Mouse (Mus musculus): Measurements from ENCODE around the gene Hist1h2bg. TPM values are rescaled to one million over a fixed set of nuclear protein-coding genes. Genes with fewer than 3 reads are reported as not detected.

The Hist1h2bg gene
- polyA plus RNA-seq (2015; fragmentation: Nextera tagmentation; extraction: Ambion mirVana), result 2.8 TPM in 2 replicates

- Histone ChIP-seq H3K4me2 (peak within 1 kb of the TSS; percentile 74), H3K27ac (peak within 1 kb of the TSS; percentile 96), H3K4me3 (peak within 1 kb of the TSS; percentile 50), H3K36me3 (no peaks in the 10 kb centered on the region), H3K27me3 (no peaks in the 10 kb centered on the region), H3K9me3 (no peaks in the 10 kb centered on the region), H3K9ac (peak within 1 kb of the TSS; percentile 81), H3K4me1 (replicated peaks) (peaks cover 28% of the 10 kb centered on the region)
- peak; percentile 92 for ATAC-seq (ENCODE audit: low FRiP score)
- under 1% methylated on average over 18 of the region's 18 CpGs for WGBS
Measured at GRCm38 (mm10) chr13:23571022-23571503, at the start of gene Hist1h2bg, which contains the start of gene Hist1h2ae. Gene Hist1h2bg (plus strand): TSS chr13:23571396. Gene Hist1h2ae (minus strand): TSS chr13:23571220.

- Histone ChIP-seq H3K4me1 (replicated peaks) (peaks cover 11% of the 10 kb centered on the region), H3K4me3 (0 out of 2 replicates have a peak overlapping the region, but pooled peaks have one; percentile 2), H3K9me3 (no peaks in the 10 kb centered on the region), H3K4me2 (peak overlapping the region; percentile 15), H3K9ac (no peak overlapping the region), H3K36me3 (no peaks in the 10 kb centered on the region), H3K27me3 (no peaks in the 10 kb centered on the region), H3K27ac (no peak overlapping the region)
- no peak for ATAC-seq (ENCODE audit: low FRiP score)
- 1% methylated on average over 14 of the region's 14 CpGs for WGBS
Measured at GRCm38 (mm10) chr13:23521703-23522102, 49.5 kb upstream of the Hist1h2bg start.

GRCm38 (mm10) chr13:23523976-23524375 is 47.2 kb upstream of the Hist1h2bg start:
- Histone ChIP-seq H3K4me1 (replicated peaks) (peaks cover 18% of the 10 kb centered on the region), H3K4me3 (no peak overlapping the region), H3K36me3 (no peaks in the 10 kb centered on the region), H3K27me3 (no peaks in the 10 kb centered on the region), H3K4me2 (no peak overlapping the region), H3K9me3 (no peaks in the 10 kb centered on the region), H3K27ac (no peak overlapping the region), H3K9ac (no peak overlapping the region)
- WGBS, result 38% methylated on average over 5 of the region's 5 CpGs
- no peak for ATAC-seq (ENCODE audit: low FRiP score)

- H3K4me3 ChIP-seq, result no peak overlapping the region
- no peaks in the 10 kb centered on the region for H3K9me3 ChIP-seq
- no peak overlapping the region for H3K4me2 ChIP-seq
- ATAC-seq (ENCODE audit: low FRiP score), result peak; percentile 47; the same call in 1 of the 2 replicates
- H3K36me3 ChIP-seq, result no peaks in the 10 kb centered on the region
- H3K4me1 ChIP-seq (replicated peaks), result peaks cover 18% of the 10 kb centered on the region
- H3K27ac ChIP-seq, result no peak overlapping the region
- H3K27me3 ChIP-seq, result no peaks in the 10 kb centered on the region
- H3K9ac ChIP-seq, result no peak overlapping the region
- WGBS, result 8% methylated on average over 5 of the region's 5 CpGs
Measured at GRCm38 (mm10) chr13:23524654-23525053, 46.5 kb upstream of the Hist1h2bg start.

GRCm38 (mm10) chr13:23525901-23526300 is 45.3 kb upstream of the Hist1h2bg start:
- no peak overlapping the region for H3K27ac ChIP-seq
- H3K4me1 ChIP-seq (replicated peaks), result peaks cover 18% of the 10 kb centered on the region
- ATAC-seq (ENCODE audit: low FRiP score), result no peak
- H3K4me3 ChIP-seq, result peak overlapping the region; percentile 50
- H3K4me2 ChIP-seq, result peak overlapping the region; percentile 51
- 0 out of 2 replicates have a peak overlapping the region, but pooled peaks have one; percentile 9 for H3K9ac ChIP-seq
- H3K27me3 ChIP-seq, result no peaks in the 10 kb centered on the region
- no peaks in the 10 kb centered on the region for H3K36me3 ChIP-seq
- 2% methylated on average over 10 of the region's 10 CpGs for WGBS
- H3K9me3 ChIP-seq, result no peaks in the 10 kb centered on the region

- H3K9ac ChIP-seq, result peak overlapping the region; percentile 69
- peaks cover 18% of the 10 kb centered on the region for H3K4me1 ChIP-seq (replicated peaks)
- H3K27ac ChIP-seq, result peak overlapping the region; percentile 79
- WGBS, result under 1% methylated on average over 17 of the region's 17 CpGs
- peak overlapping the region; percentile 51 for H3K4me2 ChIP-seq
- no peaks in the 10 kb centered on the region for H3K27me3 ChIP-seq
- 0 out of 2 replicates have a peak, but pooled peaks have one; percentile 36 for ATAC-seq (ENCODE audit: low FRiP score)
- peak overlapping the region; percentile 50 for H3K4me3 ChIP-seq
- no peaks in the 10 kb centered on the region for H3K9me3 ChIP-seq
- H3K36me3 ChIP-seq, result no peaks in the 10 kb centered on the region
Measured at GRCm38 (mm10) chr13:23526312-23526711, 44.9 kb upstream of the Hist1h2bg start.

- Histone ChIP-seq H3K4me3 (no peak overlapping the region), H3K4me1 (replicated peaks) (peaks cover 36% of the 10 kb centered on the region), H3K4me2 (peak overlapping the region; percentile 13; the same call in 1 of the 2 replicates), H3K27me3 (no peaks in the 10 kb centered on the region), H3K36me3 (no peaks in the 10 kb centered on the region), H3K27ac (no peak overlapping the region), H3K9me3 (no peaks in the 10 kb centered on the region), H3K9ac (no peak overlapping the region)
- 67% methylated on average over 5 of the region's 5 CpGs for WGBS
- ATAC-seq (ENCODE audit: low FRiP score), result no peak
Measured at GRCm38 (mm10) chr13:23529005-23529404, 42.2 kb upstream of the Hist1h2bg start.

- Histone ChIP-seq H3K4me1 (replicated peaks) (peaks cover 42% of the 10 kb centered on the region), H3K36me3 (no peaks in the 10 kb centered on the region), H3K27ac (peak overlapping the region; percentile 96; the same call in 1 of the 2 replicates), H3K4me2 (peak overlapping the region; percentile 74), H3K4me3 (peak overlapping the region; percentile 51), H3K27me3 (no peaks in the 10 kb centered on the region), H3K9me3 (no peaks in the 10 kb centered on the region), H3K9ac (peak overlapping the region; percentile 83)
- WGBS, result 32% methylated on average over 2 of the region's 2 CpGs
- no peak for ATAC-seq (ENCODE audit: low FRiP score)
Measured at GRCm38 (mm10) chr13:23529480-23530165, 41.6 kb upstream of the Hist1h2bg start.

GRCm38 (mm10) chr13:23530181-23530900 is 40.9 kb upstream of the Hist1h2bg start:
- peak overlapping the region; percentile 51 for H3K4me3 ChIP-seq
- H3K9me3 ChIP-seq, result no peaks in the 10 kb centered on the region
- H3K9ac ChIP-seq, result peak overlapping the region; percentile 83
- ATAC-seq (ENCODE audit: low FRiP score), result no peak
- no peaks in the 10 kb centered on the region for H3K36me3 ChIP-seq
- H3K27ac ChIP-seq, result peak overlapping the region; percentile 96
- peak overlapping the region; percentile 74 for H3K4me2 ChIP-seq
- WGBS, result under 1% methylated on average over 20 of the region's 20 CpGs
- no peaks in the 10 kb centered on the region for H3K27me3 ChIP-seq
- H3K4me1 ChIP-seq (replicated peaks), result peaks cover 45% of the 10 kb centered on the region

- Histone ChIP-seq H3K27me3 (no peaks in the 10 kb centered on the region), H3K36me3 (no peaks in the 10 kb centered on the region), H3K4me1 (replicated peaks) (peaks cover 45% of the 10 kb centered on the region), H3K9ac (peak within 1 kb of the TSS; percentile 83), H3K27ac (peak within 1 kb of the TSS; percentile 96), H3K4me3 (peak within 1 kb of the TSS; percentile 51), H3K9me3 (no peaks in the 10 kb centered on the region), H3K4me2 (peak within 1 kb of the TSS; percentile 74)
- ATAC-seq (ENCODE audit: low FRiP score), result peak; percentile 86
- under 1% methylated on average over 59 of the region's 70 CpGs for WGBS
Measured at GRCm38 (mm10) chr13:23530901-23531875, 40.0 kb upstream of the Hist1h2bg start, which contains the start of gene Hist1h4h. Gene Hist1h4h (plus strand): TSS chr13:23531050.

- H3K4me1 ChIP-seq (replicated peaks), result peaks cover 49% of the 10 kb centered on the region
Measured at GRCm38 (mm10) chr13:23532262-23533075, 38.7 kb upstream of the Hist1h2bg start.

More at GRCm38 (mm10) chr13:23532262-23533075, 38.7 kb upstream of the Hist1h2bg start:
- 28% methylated on average over 9 of the region's 9 CpGs for WGBS
- H3K27ac ChIP-seq, result peak overlapping the region; percentile 96
- ATAC-seq (ENCODE audit: low FRiP score), result no peak
- peak overlapping the region; percentile 74 for H3K4me2 ChIP-seq
- no peaks in the 10 kb centered on the region for H3K36me3 ChIP-seq
- peak overlapping the region; percentile 51 for H3K4me3 ChIP-seq
- H3K9me3 ChIP-seq, result no peaks in the 10 kb centered on the region
- H3K27me3 ChIP-seq, result no peaks in the 10 kb centered on the region
- peak overlapping the region; percentile 83 for H3K9ac ChIP-seq

Data from hindbrain, embryonic 13.5 days (tissue).